Mouse (Mus musculus) E14TG2a.4 (cell line): ENCODE measurements at regions not wholly inside any gene's neighbourhood (a gene's known extent, or its start where the extent isn't known, plus 50 kb on each side); places are given as distances from the start of the nearest gene placed in this dataset.

Experiments used
- CTCF ChIP-seq: conservative IDR thresholded peaks from 2 replicates; pipeline ENCODE4 v1.5.1; 2014; ENCODE audit warnings: low read length
- NANOG ChIP-seq: IDR thresholded peaks from 2 replicates; pipeline ENCODE4 v1.6.1; 2014; ENCODE audit warnings: borderline replicate concordance, low read length, mixed read lengths
- POU5F1 ChIP-seq: IDR thresholded peaks from 2 replicates; pipeline ENCODE4 v1.6.1; 2014; ENCODE audit warnings: low read length, borderline replicate concordance

- no peak for TF ChIP-seq CTCF
- TF ChIP-seq POU5F1 = no peak
- TF ChIP-seq NANOG = no peak
Measured at GRCm38 (mm10) chr4:33797964-33798363, 126.4 kb upstream of the Cnr1 start.
